Mouse (Mus musculus) spleen, embryonic (tissue): ENCODE data around the gene Dnase2a.

Experiments
- CTCF ChIA-PET: fragments of 350-600 bp; sonication (Branson Sonifier 250); formaldehyde crosslinking; loops from one replicate; lab custom pipeline; 2022; lab: Charles Lee

Dnase2a gene

DNA sequence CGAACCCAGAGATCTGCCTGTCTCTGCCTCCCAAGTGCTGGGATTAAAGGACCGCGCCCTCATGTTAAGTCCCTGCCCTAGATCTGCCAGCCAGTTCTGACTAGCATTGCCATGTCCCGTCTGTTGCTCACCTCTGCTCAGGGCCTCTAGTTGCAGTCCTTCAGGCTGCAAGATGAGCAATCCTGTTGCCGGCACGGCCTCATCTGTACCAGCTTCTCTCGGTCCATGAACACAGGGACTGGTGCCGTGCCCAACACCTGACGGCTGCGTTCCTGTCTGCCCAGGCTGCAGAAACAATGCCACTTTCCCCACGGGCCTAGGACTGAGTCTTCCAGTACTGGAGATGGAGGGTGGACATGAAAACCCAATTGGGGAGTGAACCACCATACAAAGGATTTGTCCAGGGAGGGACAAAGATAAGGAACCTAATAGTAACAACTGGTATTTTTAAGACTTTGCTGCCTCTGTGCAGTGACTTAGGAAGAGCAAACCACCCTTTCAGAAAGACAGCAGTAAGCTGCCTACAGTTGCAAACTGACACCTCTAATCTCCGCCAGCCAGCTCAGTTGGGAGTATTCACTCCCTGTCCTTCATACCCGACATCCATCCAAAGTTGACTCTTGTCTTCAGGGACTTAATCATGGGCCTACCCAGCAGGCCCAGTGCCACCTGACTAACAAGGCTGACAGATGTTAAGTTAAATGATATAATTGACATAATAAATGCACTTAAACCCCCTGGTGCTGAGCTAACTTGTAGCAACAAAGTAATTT lies 59.4 kb downstream of the Dnase2a start:
- CTCF ChIA-PET: interaction anchor here (0.6 to 1.5 kb wide), 4 partner anchors 19 to 231 kb away, joined by 3 to 4 read pairs (median 4); partner anchors contain the start of gene Hook2

DNA sequence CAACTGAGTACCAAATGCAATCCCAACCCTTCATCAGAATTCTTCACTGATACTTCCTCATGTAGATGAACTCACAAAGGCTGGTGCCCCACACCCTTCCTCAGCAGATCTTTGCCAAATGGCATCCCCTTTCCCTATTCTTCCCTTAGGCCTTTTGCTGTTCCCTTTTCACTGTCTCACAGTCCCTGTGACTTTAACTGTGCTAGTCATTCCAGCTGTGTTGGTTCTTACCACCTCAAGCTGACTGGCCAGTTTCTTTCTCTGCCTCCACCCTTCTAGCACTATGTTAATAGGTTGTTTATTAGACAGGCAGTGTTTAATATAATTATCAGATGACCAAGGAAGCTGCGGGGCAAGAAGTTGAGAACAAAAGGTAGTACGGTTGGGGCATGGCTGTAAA lies 60.3 kb downstream of the Dnase2a start:
- CTCF ChIA-PET: interaction anchor here (0.6 to 1.5 kb wide), 3 partner anchors 21 to 131 kb away, joined by 3 to 4 read pairs (median 4); partner anchors contain the start of gene Hook2

- CTCF ChIA-PET: interaction anchor here (0.7 to 1.5 kb wide), 2 partner anchors 21 to 47 kb away, joined by 3 to 4 read pairs; partner anchors contain the start of gene Hook2
Observed at GRCm38 (mm10) chr8:84969241-84970134, 61.1 kb downstream of the Dnase2a start, which contains the start of the genes Gm49661, Prdx2 and Rnaseh2a. Gene Gm49661 (minus strand): TSS chr8:84969433. Gene Prdx2 (plus strand): TSS chr8:84969587. Gene Rnaseh2a (minus strand): TSS chr8:84969767.

DNA sequence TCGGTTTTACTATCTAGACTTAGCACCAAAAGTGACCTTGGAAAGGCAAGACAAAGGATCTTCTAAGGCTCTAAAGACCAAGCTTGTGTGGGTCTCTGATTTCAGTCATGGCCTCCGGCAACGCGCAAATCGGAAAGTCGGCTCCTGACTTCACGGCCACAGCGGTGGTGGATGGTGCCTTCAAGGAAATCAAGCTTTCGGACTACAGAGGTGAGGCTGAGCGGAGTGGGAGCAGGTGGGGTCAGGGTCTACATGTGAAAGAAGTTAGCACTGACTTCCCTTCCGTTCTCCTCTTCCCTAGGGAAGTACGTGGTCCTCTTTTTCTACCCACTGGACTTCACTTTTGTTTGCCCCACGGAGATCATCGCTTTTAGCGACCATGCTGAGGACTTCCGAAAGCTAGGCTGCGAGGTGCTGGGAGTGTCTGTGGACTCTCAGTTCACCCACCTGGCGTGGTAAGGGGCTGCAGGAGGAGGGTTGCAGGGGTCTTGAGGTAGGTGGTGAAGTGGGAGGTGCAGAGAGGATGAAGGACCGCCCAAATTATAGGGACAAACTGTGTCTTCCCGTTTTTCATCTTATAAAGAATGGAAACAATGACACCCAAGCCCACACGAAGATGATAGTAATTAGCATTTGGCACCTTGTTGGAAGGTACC lies 61.9 kb downstream of the Dnase2a start:
- CTCF ChIA-PET: no interaction called here

DNA sequence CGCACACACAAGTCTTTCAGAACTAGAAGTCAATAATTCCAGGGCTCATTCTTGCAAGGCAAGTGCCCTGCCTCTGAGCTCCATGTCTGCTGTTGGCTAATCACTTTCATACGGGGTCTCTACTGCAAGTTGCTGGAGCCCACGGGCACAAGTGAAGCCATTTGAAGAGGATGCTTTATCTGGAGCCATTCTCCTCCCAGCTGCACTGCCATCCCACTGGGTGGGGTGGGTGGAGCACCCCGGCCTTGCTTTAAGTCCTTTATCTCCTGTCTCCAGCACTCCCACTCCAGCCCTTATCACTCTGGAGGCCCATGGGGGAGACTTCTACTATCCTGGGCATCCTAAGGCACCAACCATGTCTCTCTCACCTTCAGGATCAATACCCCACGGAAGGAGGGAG lies 62.6 kb downstream of the Dnase2a start:
- CTCF ChIA-PET: no interaction called here
